Mouse (Mus musculus) thymus, postnatal 14 days (tissue): Measurements from ENCODE around the gene Itga9.
A peak's percentile ranks its signal among the peaks of the same experiment; 100 is the strongest.

Source experiments
- DNase-seq: peaks from one replicate; pipeline ENCODE4 v3.0.0; 2021

Itga9 gene

GRCm38 (mm10) chr9:118607701-118608401, 1.4 kb downstream of the Itga9 start:
- no peak for DNase-seq

- DNase-seq: no peak
Observed at GRCm38 (mm10) chr9:118608556-118608955, 2.1 kb downstream of the Itga9 start.

- DNase-seq: peak; percentile 57
Observed at GRCm38 (mm10) chr9:118610060-118610459, 3.6 kb downstream of the Itga9 start.

DNA sequence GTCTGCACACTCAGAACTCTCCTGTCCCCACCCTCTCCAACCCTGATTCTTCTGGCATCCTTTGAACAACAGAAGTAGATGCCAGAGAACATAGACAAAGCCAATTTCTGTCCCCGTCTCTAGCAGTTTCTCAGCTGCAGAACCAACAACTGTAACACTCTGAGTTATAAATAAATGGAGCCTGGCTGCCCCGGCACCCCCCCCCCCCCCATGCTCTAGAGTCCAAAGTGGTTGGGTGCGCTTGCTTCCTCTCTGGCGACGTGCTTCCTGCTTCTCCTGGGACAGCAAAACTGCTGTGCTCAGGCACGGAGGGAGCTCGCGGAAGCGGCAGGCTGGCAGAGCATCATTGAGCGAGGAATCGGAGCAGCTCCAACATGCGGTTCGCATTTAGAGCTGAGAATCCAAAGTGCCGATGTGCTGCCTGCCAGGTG, 4.6 kb downstream of the Itga9 start:
- DNase-seq: no peak

GRCm38 (mm10) chr9:118611958-118612581, 5.6 kb downstream of the Itga9 start:
- peak; percentile 44 for DNase-seq

- DNase-seq: no peak
Observed at GRCm38 (mm10) chr9:118617237-118617636, 10.7 kb downstream of the Itga9 start.

GRCm38 (mm10) chr9:118618732-118619250, 12.3 kb downstream of the Itga9 start:
- no peak for DNase-seq

GRCm38 (mm10) chr9:118620807-118621206, 14.3 kb downstream of the Itga9 start:
- DNase-seq: no peak

- DNase-seq: no peak
Observed at GRCm38 (mm10) chr9:118621691-118622090, 15.2 kb downstream of the Itga9 start.

- no peak for DNase-seq
Observed at GRCm38 (mm10) chr9:118622376-118623166, 16.1 kb downstream of the Itga9 start.

- DNase-seq: no peak
Observed at GRCm38 (mm10) chr9:118623483-118623882, 17.0 kb downstream of the Itga9 start.

GRCm38 (mm10) chr9:118624146-118624545, 17.7 kb downstream of the Itga9 start:
- no peak for DNase-seq

DNA sequence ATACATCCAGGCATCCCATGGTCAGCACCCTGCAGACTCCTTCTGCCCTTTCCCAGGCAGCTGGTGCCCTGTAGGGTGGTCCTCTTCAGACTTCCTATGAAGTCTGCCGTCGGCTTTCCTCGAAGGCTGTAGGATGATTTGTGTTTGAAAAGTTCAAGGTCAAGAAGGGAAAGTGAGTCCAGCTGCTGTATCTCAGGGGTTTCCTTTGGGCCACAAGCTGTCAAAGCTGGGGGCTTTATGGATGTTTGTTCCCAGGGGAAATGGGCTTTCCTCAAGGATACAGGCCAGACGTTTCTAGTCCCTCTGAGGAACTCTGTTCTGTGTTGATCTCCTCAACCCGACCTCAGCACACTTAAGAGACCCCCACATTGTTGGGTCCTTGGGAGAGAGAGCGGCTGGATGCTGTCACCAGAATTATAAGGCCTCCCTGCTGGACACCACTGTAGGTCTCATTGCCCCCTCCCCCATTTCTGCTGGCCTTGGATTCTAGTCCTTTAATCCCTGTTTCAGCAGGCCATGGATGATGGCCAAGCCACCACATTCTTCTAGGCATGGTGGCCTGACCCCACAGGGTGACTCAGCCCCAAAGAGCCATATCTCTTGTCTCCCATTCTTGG, 23.4 kb downstream of the Itga9 start:
- no peak for DNase-seq

- DNase-seq: no peak
Observed at GRCm38 (mm10) chr9:118631775-118632757, 25.6 kb downstream of the Itga9 start.

DNA sequence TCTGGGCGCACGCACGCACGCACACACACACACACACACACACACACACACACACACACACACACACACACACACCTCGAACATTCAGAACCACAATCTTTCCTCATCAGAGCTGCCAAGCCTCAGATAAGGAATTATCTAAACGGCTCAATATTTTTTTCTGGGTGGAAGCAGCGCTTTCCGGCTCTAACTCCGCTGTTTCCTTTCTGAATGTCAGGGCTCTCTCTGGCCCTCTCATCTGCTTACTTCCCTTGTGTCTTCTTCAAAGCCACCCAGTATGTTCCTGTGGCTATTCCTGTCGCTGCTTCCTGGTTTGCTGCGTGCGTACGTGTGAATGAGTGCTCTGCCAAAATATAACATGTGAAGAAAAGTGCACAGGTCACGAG, 26.3 kb downstream of the Itga9 start:
- DNase-seq: peak; percentile 26

GRCm38 (mm10) chr9:118638642-118639210, 32.2 kb downstream of the Itga9 start:
- DNase-seq: no peak

- DNase-seq: no peak
Observed at GRCm38 (mm10) chr9:118645698-118646355, 39.3 kb downstream of the Itga9 start.

- no peak for DNase-seq
Observed at GRCm38 (mm10) chr9:118647495-118647894, 41.0 kb downstream of the Itga9 start.

DNA sequence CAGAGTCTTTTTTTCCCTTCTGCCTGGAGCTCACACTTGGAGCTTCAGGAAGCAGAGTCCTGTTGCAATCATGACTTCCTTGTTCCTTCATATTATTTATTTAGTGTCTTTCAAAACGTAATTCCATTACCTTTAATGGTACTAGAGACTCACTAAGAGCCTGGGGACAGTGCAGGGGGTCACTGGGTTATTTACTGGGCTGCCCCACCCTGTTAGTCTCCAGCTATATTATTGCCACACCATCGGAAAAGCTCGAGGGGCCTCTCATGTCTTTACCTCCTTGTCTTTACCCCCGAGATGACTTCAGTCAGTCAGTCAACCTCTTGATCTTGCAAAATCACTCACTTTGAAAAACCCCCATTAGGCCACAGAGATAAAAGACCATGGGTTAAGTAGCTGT, 44.5 kb downstream of the Itga9 start:
- no peak for DNase-seq

- no peak for DNase-seq
Observed at GRCm38 (mm10) chr9:118651939-118652338, 45.4 kb downstream of the Itga9 start.

DNA sequence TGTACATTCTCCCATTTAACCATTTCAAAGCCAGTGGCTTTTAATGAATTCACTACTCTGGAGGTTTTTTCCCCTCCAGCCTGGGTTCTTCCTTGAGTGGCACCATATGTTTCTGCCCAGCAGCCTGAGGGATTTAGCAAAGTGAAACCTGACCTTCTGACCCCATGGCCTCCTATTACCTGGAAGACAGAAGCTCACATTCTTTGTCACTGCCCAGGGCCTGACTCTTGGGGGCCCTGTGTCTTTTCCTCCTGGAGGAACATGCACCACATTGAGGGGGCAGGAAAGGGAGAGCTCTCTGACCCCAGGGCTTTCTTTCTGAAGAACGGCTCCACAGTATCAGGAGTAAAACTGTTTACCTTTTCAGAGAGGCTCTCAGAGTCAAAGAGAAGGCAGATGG, 46.9 kb downstream of the Itga9 start:
- DNase-seq: peak; percentile 35
